Mouse (Mus musculus): Measurements from ENCODE around the gene Gnmt. TPM values are rescaled to one million over a fixed set of nuclear protein-coding genes. Genes with fewer than 3 reads are reported as not detected.

Gene Gnmt
- polyA plus RNA-seq, 1 experiment = 8.1 TPM

DNA sequence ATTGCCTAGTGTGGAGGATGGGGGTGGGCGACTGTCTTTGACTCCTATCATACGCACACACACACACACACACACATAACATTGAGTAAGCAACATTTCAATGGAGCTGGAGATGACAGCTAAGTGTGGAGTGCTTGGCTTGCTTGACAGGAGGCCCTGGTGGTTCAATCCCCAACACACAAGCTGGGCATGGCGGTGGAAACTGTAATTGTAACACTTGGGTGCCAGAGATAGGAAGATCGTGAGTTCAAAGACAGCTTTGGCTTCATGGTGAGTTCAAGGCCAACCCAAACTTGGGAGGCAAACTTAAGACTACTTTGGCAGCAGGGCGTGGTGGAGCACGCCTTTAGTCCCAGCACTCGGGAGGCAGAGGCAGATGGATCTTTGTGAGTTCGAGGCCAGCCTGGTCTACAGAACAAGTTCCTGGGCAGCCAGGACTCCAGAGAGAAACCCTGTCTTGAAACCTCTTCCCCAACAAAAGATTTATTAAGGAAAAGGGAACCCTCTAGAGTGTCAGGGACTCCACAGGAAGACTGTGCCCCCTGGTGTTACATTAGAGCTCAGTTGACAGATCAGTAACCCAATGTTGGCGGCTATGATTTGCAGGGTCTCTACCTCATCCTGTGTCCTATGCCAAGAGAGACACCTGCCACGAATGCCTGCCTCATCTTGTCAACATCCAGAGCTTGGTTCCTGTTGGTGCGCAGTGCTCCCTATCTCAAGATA lies 14.0 kb downstream of the Gnmt start:
- peaks cover 7% of the 10 kb centered on the region; the same call in 1 of the 2 replicates for H3K4me1 ChIP-seq (ENCODE audit: control insufficient read depth, insufficient read depth, insufficient read length)
- TF ChIP-seq POLR2A (IDR thresholded peaks at IDR 0.05; ENCODE audit: low read depth, low read length) (no peak), CTCF (IDR thresholded peaks at IDR 0.05; ENCODE audit: extremely low read depth, insufficient read depth, insufficient read length, insufficient replicate concordance) (no peak)
- H3K36me3 ChIP-seq (ENCODE audit: control insufficient read depth, insufficient read depth, low read length) = peaks cover 9% of the 10 kb centered on the region
- H3K27me3 ChIP-seq (ENCODE audit: control insufficient read depth, insufficient read depth, low read length) = no peaks in the 10 kb centered on the region
- 91% methylated on average over 11 of the region's 11 CpGs for WGBS
- H3K27ac ChIP-seq (ENCODE audit: insufficient read depth, low read length) = no peak overlapping the region
- DNase-seq (ENCODE audit: low read depth in 1 of 2, low spot score in 2 of 2) = no peak
- no peak overlapping the region for H3K4me3 ChIP-seq (ENCODE audit: extremely low read depth, insufficient read depth, insufficient read length)

DNA sequence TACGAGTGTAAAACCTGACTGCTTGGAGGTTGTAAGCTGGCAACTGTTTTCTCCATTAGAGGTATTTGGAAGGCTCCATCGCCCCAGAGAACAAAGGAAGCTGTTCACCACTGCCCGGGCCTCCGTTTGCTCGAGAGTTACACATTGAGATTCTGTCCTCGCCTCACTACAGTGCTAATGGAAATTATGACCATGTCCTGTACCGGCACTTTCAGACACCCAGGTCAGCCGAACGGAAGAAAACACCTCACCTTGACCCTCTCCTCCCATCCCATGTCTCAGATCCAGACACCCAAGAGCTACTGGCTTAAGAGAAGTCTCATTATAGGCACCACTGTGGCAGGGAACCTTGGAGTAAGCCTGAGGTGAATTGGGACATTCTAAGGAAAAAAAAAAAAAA lies 15.1 kb downstream of the Gnmt start:
- no peaks in the 10 kb centered on the region for H3K27me3 ChIP-seq (ENCODE audit: control insufficient read depth, insufficient read depth, low read length)
- 91% methylated on average over 9 of the region's 9 CpGs for WGBS
- no peak for DNase-seq (ENCODE audit: low read depth in 1 of 2, low spot score in 2 of 2)
- TF ChIP-seq CTCF (IDR thresholded peaks at IDR 0.05; ENCODE audit: extremely low read depth, insufficient read depth, insufficient read length, insufficient replicate concordance) = no peak
- no peak for TF ChIP-seq POLR2A (IDR thresholded peaks at IDR 0.05; ENCODE audit: low read depth, low read length)
- H3K36me3 ChIP-seq (ENCODE audit: control insufficient read depth, insufficient read depth, low read length) = peaks cover 9% of the 10 kb centered on the region
- no peak overlapping the region for H3K4me3 ChIP-seq (ENCODE audit: extremely low read depth, insufficient read depth, insufficient read length)
- peaks cover 7% of the 10 kb centered on the region; the same call in 1 of the 2 replicates for H3K4me1 ChIP-seq (ENCODE audit: control insufficient read depth, insufficient read depth, insufficient read length)
- no peak overlapping the region for H3K27ac ChIP-seq (ENCODE audit: insufficient read depth, low read length)

DNA sequence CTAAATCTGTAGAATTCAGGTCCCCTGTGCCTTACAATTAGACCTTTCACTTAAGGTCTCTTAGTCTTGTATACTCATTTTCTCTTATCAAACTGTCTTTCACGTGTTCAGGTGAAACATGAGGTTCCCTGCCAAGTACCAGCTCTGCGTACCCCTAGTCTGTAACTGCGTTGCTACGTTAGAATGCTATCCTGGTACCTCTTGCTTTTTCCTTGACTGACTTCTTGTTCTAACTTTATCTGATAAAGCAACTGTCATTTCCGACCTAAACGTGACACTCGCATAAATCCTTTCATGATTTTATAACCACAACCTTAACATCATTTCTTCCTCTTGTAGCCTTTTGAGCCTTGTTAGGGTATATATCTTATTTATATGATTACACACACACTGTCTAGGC lies 16.5 kb downstream of the Gnmt start:
- H3K27me3 ChIP-seq (ENCODE audit: control insufficient read depth, insufficient read depth, low read length) = no peaks in the 10 kb centered on the region
- H3K4me1 ChIP-seq (ENCODE audit: control insufficient read depth, insufficient read depth, insufficient read length) = peaks cover 7% of the 10 kb centered on the region; the same call in 1 of the 2 replicates
- H3K27ac ChIP-seq (ENCODE audit: insufficient read depth, low read length) = no peak overlapping the region
- 6% methylated on average over 7 of the region's 7 CpGs for WGBS
- DNase-seq (ENCODE audit: low read depth in 1 of 2, low spot score in 2 of 2) = no peak
- TF ChIP-seq CTCF (IDR thresholded peaks at IDR 0.05; ENCODE audit: extremely low read depth, insufficient read depth, insufficient read length, insufficient replicate concordance) = no peak
- no peak for TF ChIP-seq POLR2A (IDR thresholded peaks at IDR 0.05; ENCODE audit: low read depth, low read length)
- H3K4me3 ChIP-seq (ENCODE audit: extremely low read depth, insufficient read depth, insufficient read length) = peak overlapping the region; percentile 98; the same call in 1 of the 2 replicates
- H3K36me3 ChIP-seq (ENCODE audit: control insufficient read depth, insufficient read depth, low read length) = peaks cover 9% of the 10 kb centered on the region

DNA sequence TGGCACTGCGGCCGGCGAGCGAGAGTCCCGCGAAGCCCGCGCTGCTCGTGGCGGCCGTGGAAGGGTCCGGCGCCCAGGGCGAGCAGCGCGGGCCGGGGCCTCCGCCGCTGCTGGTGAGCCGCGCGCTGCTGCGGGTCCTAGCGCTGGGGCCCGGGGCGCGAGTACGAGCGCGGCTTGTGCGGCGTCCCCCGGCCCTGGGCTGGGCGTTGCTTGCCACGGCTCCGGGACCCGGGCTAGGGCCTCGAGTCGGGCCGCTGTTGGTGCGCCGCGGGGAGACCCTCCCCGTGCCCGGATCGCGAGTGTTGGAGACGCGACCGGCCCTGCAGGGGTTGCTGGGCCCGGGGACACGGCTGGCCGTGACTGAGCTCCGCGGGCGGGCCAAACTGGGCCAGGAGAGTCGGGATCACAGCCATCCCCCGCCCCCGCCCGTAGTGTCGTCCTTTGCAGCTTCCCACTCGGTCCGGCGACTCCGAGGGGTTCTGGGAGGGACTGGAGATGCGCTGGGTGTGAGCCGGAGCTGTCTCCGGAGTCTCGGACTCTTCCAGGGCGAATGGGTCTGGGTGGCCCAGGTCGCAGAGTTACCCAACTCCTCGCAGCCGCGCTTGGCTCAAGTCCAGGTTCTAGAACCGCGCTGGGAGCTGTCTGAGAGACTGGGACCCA lies 17.2 kb downstream of the Gnmt start:
- H3K4me1 ChIP-seq (ENCODE audit: control insufficient read depth, insufficient read depth, insufficient read length) = peaks cover 7% of the 10 kb centered on the region; the same call in 1 of the 2 replicates
- peaks cover 9% of the 10 kb centered on the region for H3K36me3 ChIP-seq (ENCODE audit: control insufficient read depth, insufficient read depth, low read length)
- peak overlapping the region; percentile 80 for H3K27ac ChIP-seq (ENCODE audit: insufficient read depth, low read length)
- peak overlapping the region; percentile 98 for H3K4me3 ChIP-seq (ENCODE audit: extremely low read depth, insufficient read depth, insufficient read length)
- H3K27me3 ChIP-seq (ENCODE audit: control insufficient read depth, insufficient read depth, low read length) = no peaks in the 10 kb centered on the region
- TF ChIP-seq CTCF (IDR thresholded peaks at IDR 0.05; ENCODE audit: extremely low read depth, insufficient read depth, insufficient read length, insufficient replicate concordance) (no peak), POLR2A (IDR thresholded peaks at IDR 0.05; ENCODE audit: low read depth, low read length) (no peak)
- WGBS = under 1% methylated on average over 71 of the region's 76 CpGs
- no peak for DNase-seq (ENCODE audit: low read depth in 1 of 2, low spot score in 2 of 2)

DNA sequence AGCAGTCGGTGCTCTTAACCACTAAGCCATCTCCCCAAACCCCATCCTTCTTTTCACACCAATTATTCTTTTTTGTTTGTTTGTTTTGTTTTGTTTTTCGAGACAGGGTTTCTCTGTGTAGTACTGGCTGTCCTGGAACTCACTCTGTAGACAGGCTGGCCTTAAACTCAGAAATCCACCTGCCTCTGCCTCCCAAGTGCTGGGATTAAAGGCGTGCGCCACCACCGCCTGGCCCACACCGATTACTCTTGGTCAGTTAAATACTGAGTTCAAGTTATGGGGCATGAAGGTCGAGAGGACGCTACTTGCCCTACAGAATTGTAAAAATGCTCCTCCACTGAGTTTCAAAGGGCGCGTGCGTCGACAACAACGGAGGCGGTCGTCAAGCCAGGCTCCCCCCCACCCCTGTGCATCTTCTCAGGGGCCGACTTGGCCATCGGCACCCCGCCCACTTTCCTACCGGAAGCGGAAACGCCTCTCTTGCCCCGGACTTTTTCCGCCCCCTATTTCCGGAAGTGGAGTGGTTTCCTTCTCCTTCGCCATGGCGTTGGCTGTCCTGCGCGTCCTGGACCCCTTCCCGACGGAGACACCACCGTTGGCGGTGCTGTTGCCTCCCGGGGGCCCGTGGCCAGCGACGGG lies 17.9 kb downstream of the Gnmt start, which contains the start of gene Pex6:
TSS of gene Pex6 (plus strand) at position 505 of the 639 bp plus-strand sequence.
- H3K27ac ChIP-seq (ENCODE audit: insufficient read depth, low read length) = peak within 1 kb of the TSS; percentile 80
- H3K4me1 ChIP-seq (ENCODE audit: control insufficient read depth, insufficient read depth, insufficient read length) = peaks cover 7% of the 10 kb centered on the region; the same call in 1 of the 2 replicates
- peak within 1 kb of the TSS; percentile 98 for H3K4me3 ChIP-seq (ENCODE audit: extremely low read depth, insufficient read depth, insufficient read length)
- no peaks in the 10 kb centered on the region for H3K27me3 ChIP-seq (ENCODE audit: control insufficient read depth, insufficient read depth, low read length)
- TF ChIP-seq CTCF (IDR thresholded peaks at IDR 0.05; ENCODE audit: extremely low read depth, insufficient read depth, insufficient read length, insufficient replicate concordance) (no peak), POLR2A (IDR thresholded peaks at IDR 0.05; ENCODE audit: low read depth, low read length) (peak; percentile 71)
- WGBS = 7% methylated on average over 36 of the region's 36 CpGs
- peaks cover 9% of the 10 kb centered on the region for H3K36me3 ChIP-seq (ENCODE audit: control insufficient read depth, insufficient read depth, low read length)
- DNase-seq (ENCODE audit: low read depth in 1 of 2, low spot score in 2 of 2) = peak; percentile 83 to 89

DNA sequence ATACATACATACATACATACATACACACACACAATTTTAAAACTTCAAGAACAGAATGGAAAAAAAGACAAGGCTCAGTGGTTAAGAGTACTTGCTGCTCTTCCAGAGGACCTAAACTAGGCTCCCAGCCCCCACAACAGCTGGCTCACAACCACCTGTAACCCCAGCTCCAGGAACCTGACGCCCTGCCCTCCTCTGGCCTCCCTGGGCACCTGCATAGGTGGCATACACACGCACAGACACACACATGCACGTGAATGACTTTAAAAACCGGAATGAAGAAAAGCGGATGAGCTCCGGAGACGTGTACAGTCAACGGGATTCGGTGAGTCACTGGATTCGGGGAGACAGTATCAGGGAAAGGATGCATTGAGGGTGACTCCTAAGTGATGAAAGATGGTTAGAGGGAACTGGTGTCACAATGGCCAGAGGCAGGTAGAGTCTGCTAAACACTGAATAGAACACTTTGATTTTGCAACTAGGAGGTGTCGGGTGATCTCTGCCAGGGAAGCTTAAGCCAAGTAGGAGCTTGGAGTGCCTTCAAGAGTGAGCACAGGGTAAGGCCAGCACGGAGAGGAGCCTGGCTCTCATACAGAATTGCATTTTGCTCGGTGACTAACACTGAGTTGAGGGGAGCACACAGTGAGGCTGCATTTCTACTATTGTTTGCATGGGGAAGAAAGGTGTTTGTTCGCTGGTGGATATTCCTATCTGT lies 22.4 kb downstream of the Gnmt start:
- TF ChIP-seq CTCF (IDR thresholded peaks at IDR 0.05; ENCODE audit: extremely low read depth, insufficient read depth, insufficient read length, insufficient replicate concordance) (no peak), POLR2A (IDR thresholded peaks at IDR 0.05; ENCODE audit: low read depth, low read length) (no peak)
- Histone ChIP-seq H3K36me3 (ENCODE audit: control insufficient read depth, insufficient read depth, low read length) (no peaks in the 10 kb centered on the region), H3K27me3 (ENCODE audit: control insufficient read depth, insufficient read depth, low read length) (no peaks in the 10 kb centered on the region), H3K27ac (ENCODE audit: insufficient read depth, low read length) (no peak overlapping the region), H3K4me3 (ENCODE audit: extremely low read depth, insufficient read depth, insufficient read length) (no peak overlapping the region), H3K4me1 (ENCODE audit: control insufficient read depth, insufficient read depth, insufficient read length) (peaks cover 5% of the 10 kb centered on the region; the same call in 1 of the 2 replicates)
- 94% methylated on average over 14 of the region's 14 CpGs for WGBS
- no peak for DNase-seq (ENCODE audit: low read depth in 1 of 2, low spot score in 2 of 2)
